Mouse (Mus musculus): ENCODE measurements around the gene F3. TPM values are rescaled to one million over a fixed set of nuclear protein-coding genes. Genes with fewer than 3 reads are reported as not detected.

Gene F3
- polyA plus RNA-seq, 2 experiments = 0.33 to 0.39 TPM

- no peak for ATAC-seq (ENCODE audit: insufficient read depth)
- Histone ChIP-seq H3K27ac (no peak overlapping the region), H3K9me3 (ENCODE audit: control insufficient read depth, low read length) (no peaks in the 10 kb centered on the region), H3K4me2 (ENCODE audit: low read depth) (no peak overlapping the region), H3K4me1 (replicated peaks; ENCODE audit: control insufficient read depth in 2 of 2, insufficient read depth in 2 of 2, low read length in 1 of 2) (no peaks in the 10 kb centered on the region), H3K4me3 (ENCODE audit: insufficient read depth in 1 of 2, low read depth in 2 of 2, low read length in 2 of 2) (no peak overlapping the region), H3K9ac (replicated peaks) (no peak overlapping the region), H3K27me3 (ENCODE audit: control insufficient read depth, insufficient read depth, low read length) (no peaks in the 10 kb centered on the region), H3K36me3 (replicated peaks; ENCODE audit: control insufficient read depth, insufficient read depth, low read depth) (no peaks in the 10 kb centered on the region)
- DNase-seq (ENCODE audit: low read depth in 3 of 3, low spot score in 3 of 3) = no peak
- TF ChIP-seq EP300 (IDR thresholded peaks at IDR 0.05; ENCODE audit: low read depth) = no peak
- TF ChIP-seq CTCF (IDR thresholded peaks at IDR 0.05; ENCODE audit: low read depth) = no peak
- 70% methylated on average over 3 of the region's 3 CpGs for WGBS (ENCODE audit: insufficient replicate concordance)
Measured at GRCm38 (mm10) chr3:121703880-121704243, 19.5 kb upstream of the F3 start.

GRCm38 (mm10) chr3:121706087-121706486 is 17.2 kb upstream of the F3 start:
- Histone ChIP-seq H3K9me3 (ENCODE audit: control insufficient read depth, low read length) (no peaks in the 10 kb centered on the region), H3K4me2 (ENCODE audit: low read depth) (no peak overlapping the region), H3K36me3 (replicated peaks; ENCODE audit: control insufficient read depth, insufficient read depth, low read depth) (no peaks in the 10 kb centered on the region), H3K27ac (no peak overlapping the region), H3K27me3 (ENCODE audit: control insufficient read depth, insufficient read depth, low read length) (no peaks in the 10 kb centered on the region), H3K4me3 (ENCODE audit: insufficient read depth in 1 of 2, low read depth in 2 of 2, low read length in 2 of 2) (no peak overlapping the region), H3K4me1 (replicated peaks; ENCODE audit: control insufficient read depth in 2 of 2, insufficient read depth in 2 of 2, low read length in 1 of 2) (no peaks in the 10 kb centered on the region), H3K9ac (replicated peaks) (no peak overlapping the region)
- DNase-seq (ENCODE audit: low read depth in 3 of 3, low spot score in 3 of 3) = no peak
- 56% methylated on average over 5 of the region's 5 CpGs for WGBS (ENCODE audit: insufficient replicate concordance)
- TF ChIP-seq CTCF (IDR thresholded peaks at IDR 0.05; ENCODE audit: low read depth) (no peak), EP300 (IDR thresholded peaks at IDR 0.05; ENCODE audit: low read depth) (no peak)
- ATAC-seq (ENCODE audit: insufficient read depth) = no peak

- DNase-seq (ENCODE audit: low read depth in 3 of 3, low spot score in 3 of 3) (no peak), ATAC-seq (ENCODE audit: insufficient read depth) (no peak)
- 68% methylated on average over 4 of the region's 4 CpGs for WGBS (ENCODE audit: insufficient replicate concordance)
Measured at GRCm38 (mm10) chr3:121707106-121707505, 16.2 kb upstream of the F3 start.

GRCm38 (mm10) chr3:121710894-121711531 is 12.3 kb upstream of the F3 start:
- no peak overlapping the region for H3K27ac ChIP-seq
- ATAC-seq (ENCODE audit: insufficient read depth) = no peak
- TF ChIP-seq EP300 (IDR thresholded peaks at IDR 0.05; ENCODE audit: low read depth) (no peak), CTCF (IDR thresholded peaks at IDR 0.05; ENCODE audit: low read depth) (no peak)

More at GRCm38 (mm10) chr3:121707106-121707505, 16.2 kb upstream of the F3 start:
- TF ChIP-seq CTCF (IDR thresholded peaks at IDR 0.05; ENCODE audit: low read depth) (no peak), EP300 (IDR thresholded peaks at IDR 0.05; ENCODE audit: low read depth) (no peak)
- Histone ChIP-seq H3K27me3 (ENCODE audit: control insufficient read depth, insufficient read depth, low read length) (no peaks in the 10 kb centered on the region), H3K36me3 (replicated peaks; ENCODE audit: control insufficient read depth, insufficient read depth, low read depth) (no peaks in the 10 kb centered on the region), H3K9me3 (ENCODE audit: control insufficient read depth, low read length) (no peaks in the 10 kb centered on the region), H3K9ac (replicated peaks) (no peak overlapping the region), H3K4me1 (replicated peaks; ENCODE audit: control insufficient read depth in 2 of 2, insufficient read depth in 2 of 2, low read length in 1 of 2) (no peaks in the 10 kb centered on the region), H3K27ac (no peak overlapping the region), H3K4me3 (ENCODE audit: insufficient read depth in 1 of 2, low read depth in 2 of 2, low read length in 2 of 2) (no peak overlapping the region), H3K4me2 (ENCODE audit: low read depth) (no peak overlapping the region)

GRCm38 (mm10) chr3:121712222-121712621 is 11.1 kb upstream of the F3 start:
- Histone ChIP-seq H3K9ac (replicated peaks) (no peak overlapping the region), H3K4me2 (ENCODE audit: low read depth) (no peak overlapping the region), H3K4me3 (ENCODE audit: insufficient read depth in 1 of 2, low read depth in 2 of 2, low read length in 2 of 2) (no peak overlapping the region), H3K27me3 (ENCODE audit: control insufficient read depth, insufficient read depth, low read length) (no peaks in the 10 kb centered on the region), H3K27ac (no peak overlapping the region), H3K9me3 (ENCODE audit: control insufficient read depth, low read length) (no peaks in the 10 kb centered on the region), H3K36me3 (replicated peaks; ENCODE audit: control insufficient read depth, insufficient read depth, low read depth) (no peaks in the 10 kb centered on the region), H3K4me1 (replicated peaks; ENCODE audit: control insufficient read depth in 2 of 2, insufficient read depth in 2 of 2, low read length in 1 of 2) (0 out of 4 replicates have a peak, but pooled peaks cover 0 to 5% of the 10 kb centered on the region in 2 experiments)
- DNase-seq (ENCODE audit: low read depth in 3 of 3, low spot score in 3 of 3) (no peak), ATAC-seq (ENCODE audit: insufficient read depth) (no peak)
- no peak for TF ChIP-seq EP300 (IDR thresholded peaks at IDR 0.05; ENCODE audit: low read depth)
- no peak for TF ChIP-seq CTCF (IDR thresholded peaks at IDR 0.05; ENCODE audit: low read depth)
- WGBS (ENCODE audit: insufficient replicate concordance) = 58% methylated on average over 4 of the region's 4 CpGs

More at GRCm38 (mm10) chr3:121710894-121711531, 12.3 kb upstream of the F3 start:
- no peak overlapping the region for H3K9ac ChIP-seq (replicated peaks)
- no peak overlapping the region for H3K4me2 ChIP-seq (ENCODE audit: low read depth)
- H3K4me1 ChIP-seq (replicated peaks; ENCODE audit: control insufficient read depth in 2 of 2, insufficient read depth in 2 of 2, low read length in 1 of 2) = 0 out of 4 replicates have a peak, but pooled peaks cover 0 to 5% of the 10 kb centered on the region in 2 experiments
- no peaks in the 10 kb centered on the region for H3K36me3 ChIP-seq (replicated peaks; ENCODE audit: control insufficient read depth, insufficient read depth, low read depth)
- WGBS (ENCODE audit: insufficient replicate concordance) = 51% methylated on average over 7 of the region's 7 CpGs
- DNase-seq (ENCODE audit: low read depth in 3 of 3, low spot score in 3 of 3) = no peak
- no peaks in the 10 kb centered on the region for H3K27me3 ChIP-seq (ENCODE audit: control insufficient read depth, insufficient read depth, low read length)
- no peak overlapping the region for H3K4me3 ChIP-seq (ENCODE audit: insufficient read depth in 1 of 2, low read depth in 2 of 2, low read length in 2 of 2)
- no peaks in the 10 kb centered on the region for H3K9me3 ChIP-seq (ENCODE audit: control insufficient read depth, low read length)
